Mouse (Mus musculus) bone marrow, adult 2 months (tissue): ENCODE data around the gene Dlg2.

Experiments
- CTCF ChIP-seq: fragments of 200-500 bp; IDR thresholded peaks from 2 replicates; pipeline ENCODE4 v1.5.1; 2011; ENCODE audit warnings: low read length, control low read depth; ENCODE audit not compliant: control insufficient read depth, insufficient read depth
- POLR2A ChIP-seq: fragments of 200-500 bp; IDR thresholded peaks from 2 replicates; pipeline ENCODE4 v1.6.1; 2011; ENCODE audit warnings: low read depth, mild to moderate bottlenecking, control low read depth, low read length, borderline replicate concordance; ENCODE audit not compliant: control insufficient read depth

- TF ChIP-seq CTCF (no peak), POLR2A (no peak)
Observed at GRCm38 (mm10) chr7:90456149-90456844, 20.2 kb upstream of the Dlg2 start.
